Mouse (Mus musculus): ENCODE results near the gene Mnd1.

The Mnd1 gene

DNA sequence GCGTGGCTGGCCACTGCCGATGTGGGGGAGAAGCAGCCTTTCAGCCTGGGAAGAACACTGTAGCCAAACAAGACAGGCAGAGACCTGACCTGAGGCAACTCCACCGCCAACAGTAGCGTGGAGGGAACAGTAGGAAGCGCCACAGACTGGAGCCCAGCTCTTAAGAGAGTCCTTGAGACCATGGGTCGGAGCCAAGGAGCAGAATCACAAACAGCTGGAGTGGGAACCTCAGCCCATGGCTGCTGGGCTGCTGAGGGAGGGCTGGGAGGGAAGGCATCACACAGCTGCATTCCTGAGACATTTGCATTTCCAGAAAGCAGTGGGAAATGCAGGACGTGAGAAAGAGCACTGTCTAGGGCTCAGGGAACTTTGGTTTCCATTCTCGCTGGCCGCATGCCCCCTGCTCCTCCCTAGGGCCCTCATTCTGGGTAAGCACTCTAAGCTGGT lies 106.8 kb downstream of the Mnd1 start:
- no peak for DNase-seq (ENCODE audit: low spot score in 2 of 2)

DNA sequence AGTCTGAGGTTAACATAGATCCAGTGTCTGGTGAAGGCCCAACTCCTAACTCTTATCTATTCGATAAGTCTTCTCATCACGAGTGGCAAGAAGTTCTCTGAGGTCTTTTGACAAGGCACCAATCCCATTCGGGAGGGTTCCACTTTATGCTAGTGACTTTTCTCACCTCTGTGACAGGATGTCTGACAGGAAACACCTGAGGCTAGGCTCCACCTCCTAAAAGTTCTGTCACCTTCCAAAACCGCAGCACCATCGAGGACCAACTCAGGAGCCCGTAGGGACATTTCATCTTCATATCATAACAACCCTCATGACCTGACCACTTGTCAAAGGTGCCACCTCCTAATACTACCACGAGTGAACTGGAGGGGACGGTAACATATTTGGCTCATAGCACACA lies 109.4 kb downstream of the Mnd1 start:
- peak; percentile 79 to 82 for DNase-seq (ENCODE audit: low spot score in 2 of 2)

DNA sequence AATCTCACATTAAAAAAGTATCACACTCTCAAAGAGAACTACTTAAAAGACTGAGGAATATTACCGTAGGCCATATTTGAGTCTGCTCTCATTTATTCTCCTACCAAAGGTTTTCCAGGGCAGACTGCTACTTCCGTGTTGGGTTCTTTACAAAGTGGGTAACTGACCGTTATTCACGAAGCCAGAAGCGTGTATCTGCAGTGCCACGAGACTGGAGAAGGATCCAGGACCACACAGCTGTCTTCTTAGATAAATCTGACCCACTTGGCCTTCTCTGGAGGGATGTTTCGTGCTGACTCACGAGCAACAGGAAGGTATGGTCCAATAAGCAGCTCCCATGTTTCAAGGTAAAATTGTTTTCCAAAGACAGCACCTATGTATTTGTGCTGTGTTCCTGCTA lies 113.8 kb downstream of the Mnd1 start:
- DNase-seq (ENCODE audit: low spot score in 2 of 2), result no peak

DNA sequence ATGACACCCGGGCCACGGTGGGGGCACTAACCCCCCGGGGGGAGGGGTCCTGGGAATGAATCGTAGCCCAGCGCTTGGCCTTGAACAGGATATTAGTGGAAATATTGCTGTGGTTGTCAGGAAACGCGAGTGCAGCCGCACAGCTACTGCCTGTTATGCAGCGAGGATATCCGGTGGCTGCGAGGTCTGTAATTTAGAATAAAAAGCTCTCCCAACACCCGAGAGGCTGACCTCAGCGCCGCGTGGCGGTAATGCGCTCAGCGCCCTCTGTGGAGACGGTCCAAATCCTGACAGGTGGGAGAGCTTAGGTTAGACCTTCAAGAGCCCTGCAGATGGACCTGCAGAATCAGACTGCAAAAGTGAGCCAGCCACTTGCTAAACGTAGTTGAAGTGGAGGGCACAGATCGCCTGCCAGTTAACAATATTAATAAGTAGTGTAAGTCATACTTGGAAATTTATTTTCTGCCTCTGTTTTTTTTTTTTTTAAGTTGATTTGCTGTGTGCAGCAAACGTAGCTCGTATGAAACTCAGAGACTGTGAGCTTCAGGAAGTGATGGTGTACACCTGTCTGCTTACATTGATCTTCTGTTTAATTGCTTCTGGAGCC lies 115.0 kb downstream of the Mnd1 start:
- DNase-seq (ENCODE audit: low spot score in 2 of 2), result peak; percentile 80 to 81

DNA sequence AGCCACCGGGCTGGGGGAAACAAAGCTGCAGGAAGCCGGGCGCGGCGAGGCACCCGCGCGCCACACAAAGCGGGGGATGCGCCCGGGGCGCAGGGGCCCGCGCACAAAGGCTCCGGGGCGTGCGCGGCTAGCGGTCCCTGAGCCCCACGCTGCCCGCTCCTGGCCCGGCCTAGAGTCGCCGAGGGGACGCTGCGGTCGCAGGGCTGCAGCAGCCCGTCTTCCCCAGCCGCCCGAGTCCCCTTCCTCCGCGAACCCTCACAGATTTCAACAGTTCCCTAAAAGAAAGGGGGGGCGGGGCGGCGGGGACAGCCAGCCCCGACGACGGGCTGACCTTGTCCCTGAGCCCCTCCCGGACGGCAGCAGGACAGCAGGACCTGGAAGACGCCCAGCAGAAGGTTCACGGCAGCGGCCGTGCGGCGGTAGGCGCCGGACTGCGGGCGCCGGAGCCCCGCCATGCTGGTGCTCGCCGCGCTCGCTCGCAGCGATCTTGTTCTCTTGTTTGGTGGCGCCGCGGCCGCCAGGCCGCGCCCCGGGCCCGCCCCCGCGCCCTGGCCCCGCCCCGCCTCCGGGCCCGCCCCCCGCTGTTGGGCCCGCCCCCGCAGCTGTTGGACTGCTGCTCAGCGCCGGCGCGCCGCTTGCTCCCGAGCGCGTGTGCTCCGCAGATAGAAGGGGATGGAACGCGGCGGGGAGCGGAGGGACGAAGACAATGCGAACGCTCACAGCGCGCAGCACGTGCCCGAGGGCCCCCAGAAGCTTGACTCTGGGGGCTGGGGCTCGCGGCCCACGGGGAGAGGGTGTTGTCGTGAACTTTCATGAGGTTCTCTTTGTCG lies 115.7 kb downstream of the Mnd1 start, which contains the start of gene Tmem131l:
Tmem131l (minus strand) TSS at position 530 of the 830 bp plus-strand sequence.
- DNase-seq (ENCODE audit: low spot score in 2 of 2), result peak in 1 of 2 experiments; percentile 75

DNA sequence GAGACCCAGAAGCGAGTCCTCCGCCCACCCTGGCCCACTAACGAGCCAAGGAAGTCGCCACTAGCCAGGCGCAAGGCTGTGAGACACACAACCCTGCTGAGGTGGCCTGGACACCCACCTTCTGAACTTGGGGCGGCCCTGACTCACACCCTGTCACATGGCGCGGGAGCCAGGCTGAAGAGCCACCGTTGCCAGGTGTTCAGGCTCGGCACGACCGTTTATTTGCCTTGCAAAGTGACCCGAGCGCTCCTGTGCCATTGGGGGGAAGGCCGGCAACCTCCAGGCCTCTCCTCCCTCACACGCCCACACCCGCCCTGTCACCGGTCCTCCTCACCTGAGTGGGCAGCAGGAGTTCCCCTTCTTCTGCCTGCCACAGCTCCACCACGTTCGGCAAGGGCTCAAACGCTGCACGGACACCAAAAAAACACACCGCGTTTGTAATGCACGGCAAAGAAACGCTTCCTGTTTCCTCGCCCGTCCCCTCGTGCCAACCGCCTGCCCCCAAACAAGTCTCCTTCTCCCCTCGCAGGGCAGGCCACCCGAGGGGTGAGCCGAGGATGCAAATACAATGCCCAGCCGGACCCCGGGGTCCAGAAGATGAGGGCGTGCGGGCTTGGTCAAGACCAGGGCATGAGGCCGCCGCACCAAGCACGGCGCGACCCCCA lies 116.5 kb downstream of the Mnd1 start:
- peak; percentile 60 to 95 for DNase-seq (ENCODE audit: low spot score in 2 of 2)

DNA sequence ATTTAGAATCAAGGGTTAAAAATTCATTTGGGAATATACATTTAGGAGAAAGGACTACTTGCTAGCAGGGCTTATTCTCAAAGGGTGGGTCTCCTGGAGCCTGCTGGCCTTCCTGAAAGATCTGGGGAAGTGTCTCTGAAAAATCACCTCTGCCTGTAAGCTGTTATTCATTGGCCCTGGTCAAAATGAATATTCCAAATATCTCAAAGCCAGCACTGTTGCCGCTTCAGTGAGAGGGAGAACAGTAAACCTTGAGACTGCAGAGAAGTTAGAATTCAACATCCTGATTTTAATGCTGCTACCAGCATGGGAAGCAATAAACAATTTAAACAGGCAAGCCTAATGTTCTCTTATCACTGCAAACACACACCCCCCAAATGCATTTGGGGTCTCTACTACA lies 117.5 kb downstream of the Mnd1 start:
- DNase-seq (ENCODE audit: low spot score in 2 of 2), result no peak

All from natural killer cell, adult 2 months (primary cell).